Mouse (Mus musculus) cerebellum, adult 11 months (tissue): Measurements from ENCODE around the gene Cables2.
A peak's percentile ranks its signal among the peaks of the same experiment; 100 is the strongest.

Experiments
- DNase-seq: peaks from one replicate; pipeline ENCODE4 v3.0.0; 2022

Cables2 gene

DNA sequence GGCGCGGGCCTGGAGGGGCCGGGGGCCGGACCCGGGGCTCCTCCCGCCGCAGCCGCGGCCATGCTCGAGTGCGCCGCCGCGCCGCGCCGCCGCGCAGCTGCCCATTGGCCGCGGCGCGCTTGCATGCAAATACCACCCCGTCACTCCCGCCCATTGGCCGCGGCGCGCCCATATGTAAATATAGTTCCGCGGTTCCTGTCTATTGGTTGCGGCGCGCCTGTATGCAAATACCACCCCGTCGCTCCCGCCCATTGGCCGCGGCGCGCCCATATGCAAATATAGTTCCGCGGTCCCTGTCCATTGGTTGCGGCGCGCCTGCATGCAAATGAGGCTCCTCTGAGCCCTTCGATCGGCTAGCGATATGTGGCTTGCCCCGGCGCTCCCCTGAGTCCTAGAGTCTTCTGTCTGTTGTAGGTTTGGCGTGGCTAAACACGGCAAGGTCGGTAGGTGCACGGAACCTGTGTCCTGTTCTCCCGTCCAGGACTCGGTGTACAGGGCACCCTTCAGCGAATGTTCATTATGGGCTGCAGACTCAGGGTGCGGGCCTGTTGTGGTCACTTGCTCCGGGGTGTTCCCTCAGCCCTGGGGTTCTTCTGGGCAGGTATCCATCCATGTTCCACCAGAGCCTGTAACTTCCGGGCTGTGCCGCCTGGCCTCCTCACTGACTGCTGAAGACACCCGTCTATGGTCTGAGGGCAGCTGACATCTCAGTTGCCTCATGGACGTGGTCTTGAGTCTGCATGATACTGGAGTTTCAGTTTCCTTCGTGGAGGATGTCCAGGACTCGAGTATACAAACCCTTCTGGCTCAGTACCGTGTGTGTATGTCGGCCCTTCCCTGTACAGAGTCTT is at the start of gene Cables2:
Gene Cables2, minus strand, starts transcription at position 103 of the 851 bp plus-strand sequence.
- DNase-seq, result peak; percentile 89

DNA sequence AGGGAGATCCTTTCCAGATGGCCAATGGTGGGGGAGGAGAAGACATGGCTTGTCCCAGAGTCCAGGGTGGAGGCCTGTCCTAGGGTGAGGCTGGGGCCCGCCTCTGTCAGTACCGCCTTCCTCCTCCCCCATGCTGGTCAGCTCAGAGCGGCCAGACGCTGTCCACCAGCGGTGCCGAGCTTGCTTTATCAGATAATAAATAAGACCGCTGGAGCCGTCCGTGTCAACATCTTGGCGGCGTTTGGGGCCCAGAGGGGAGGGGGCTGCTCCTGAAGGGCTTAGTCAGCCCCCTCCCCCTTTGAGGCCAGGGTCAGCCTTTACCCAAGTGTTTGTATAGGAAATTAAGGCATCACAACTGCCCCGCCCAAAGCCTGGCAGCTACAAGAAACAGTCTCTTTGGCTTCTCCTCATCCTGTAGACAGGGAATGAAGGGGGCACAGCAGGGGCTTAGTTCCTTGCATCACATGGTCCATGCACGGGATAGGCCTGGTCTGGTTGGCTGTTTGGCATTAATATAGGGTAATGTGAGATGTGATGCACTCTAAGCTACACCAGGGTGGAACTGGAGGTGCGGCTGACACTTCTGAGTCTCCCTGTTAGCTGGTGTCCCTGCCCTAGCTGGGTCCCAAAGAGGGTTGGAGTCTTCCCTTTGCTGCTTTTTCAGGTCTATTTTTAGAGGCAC is 49.5 kb upstream of the Cables2 start:
- no peak for DNase-seq

DNA sequence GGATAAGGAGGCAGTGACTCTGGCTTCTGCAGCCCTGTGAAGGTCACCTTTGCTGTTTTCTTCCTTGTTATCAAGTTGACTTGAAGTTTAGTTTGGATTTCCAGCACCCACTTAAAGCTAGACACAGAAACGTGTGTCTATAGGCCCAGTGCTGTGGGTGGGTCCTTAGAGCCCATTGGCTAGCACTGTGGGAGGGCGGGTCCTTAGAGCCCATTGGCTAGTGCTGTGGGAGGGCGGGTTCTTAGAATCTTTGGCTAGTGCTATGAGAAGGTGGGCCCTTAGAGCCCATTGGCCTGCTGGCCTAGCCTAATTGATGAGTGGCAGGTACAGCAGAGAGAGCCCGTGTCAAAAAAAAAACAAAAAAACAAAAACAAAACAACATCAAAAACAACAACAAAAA is 46.9 kb upstream of the Cables2 start:
- DNase-seq, result no peak

DNA sequence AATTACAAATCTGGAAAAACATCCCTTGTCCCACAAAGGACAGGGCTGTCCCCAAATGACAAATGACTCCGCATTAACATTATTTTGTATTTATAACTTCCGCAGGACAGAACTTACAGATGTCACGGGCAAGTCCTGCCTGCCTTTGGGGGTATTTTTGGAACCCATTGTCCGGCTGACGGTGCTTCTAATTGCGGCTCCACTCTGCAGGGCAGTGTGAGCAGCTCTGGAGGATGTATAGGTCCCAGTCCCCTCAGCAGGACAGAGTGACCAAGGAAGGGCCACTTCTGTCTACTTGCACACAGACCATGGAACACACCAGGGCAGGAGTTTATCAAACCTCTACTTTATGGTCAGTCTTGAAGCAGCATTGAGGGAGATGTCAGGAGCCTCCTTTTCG is 44.3 kb upstream of the Cables2 start:
- no peak for DNase-seq

DNA sequence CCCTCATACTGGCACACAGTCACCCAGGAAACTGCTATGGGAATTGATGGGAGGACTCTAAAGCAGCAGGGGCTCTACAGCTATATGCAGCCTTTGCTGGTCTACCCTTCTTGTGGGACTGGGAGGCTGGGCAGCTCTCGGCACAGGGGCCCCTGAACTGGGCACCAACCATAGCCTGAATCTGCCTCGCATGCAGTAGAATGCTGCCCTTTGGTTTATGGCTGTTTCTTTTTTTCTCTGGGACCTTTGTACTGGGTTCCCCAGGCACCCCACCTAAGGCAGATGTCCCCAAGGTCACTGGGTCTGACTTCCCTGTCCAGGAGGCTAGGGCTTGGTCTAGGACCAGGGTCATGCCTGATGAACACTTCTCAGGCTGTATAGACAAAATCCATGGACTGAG is 41.0 kb upstream of the Cables2 start:
- DNase-seq, result no peak

DNA sequence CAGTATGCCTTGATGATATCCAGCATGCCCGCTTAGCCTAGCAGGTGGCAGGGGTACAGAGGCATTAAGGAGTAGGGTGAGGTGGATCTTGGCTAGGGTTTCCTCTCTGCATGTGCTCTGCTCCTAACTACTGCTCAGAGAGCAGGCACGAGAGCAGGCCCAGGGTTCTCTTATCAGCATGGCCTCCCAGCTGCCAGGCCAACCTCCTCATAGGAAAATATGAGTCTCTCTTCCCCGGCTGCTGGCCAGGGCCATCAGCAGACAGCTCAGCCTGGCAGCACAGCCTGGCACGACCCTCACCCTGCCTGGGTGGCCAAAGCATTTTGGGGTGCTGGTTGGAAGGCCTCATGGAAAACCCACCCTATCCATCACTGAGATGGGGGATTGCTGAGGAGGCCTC is 37.9 kb upstream of the Cables2 start:
- no peak for DNase-seq

- no peak for DNase-seq
Measured at GRCm38 (mm10) chr2:180307680-180308079, 34.4 kb upstream of the Cables2 start.

DNA sequence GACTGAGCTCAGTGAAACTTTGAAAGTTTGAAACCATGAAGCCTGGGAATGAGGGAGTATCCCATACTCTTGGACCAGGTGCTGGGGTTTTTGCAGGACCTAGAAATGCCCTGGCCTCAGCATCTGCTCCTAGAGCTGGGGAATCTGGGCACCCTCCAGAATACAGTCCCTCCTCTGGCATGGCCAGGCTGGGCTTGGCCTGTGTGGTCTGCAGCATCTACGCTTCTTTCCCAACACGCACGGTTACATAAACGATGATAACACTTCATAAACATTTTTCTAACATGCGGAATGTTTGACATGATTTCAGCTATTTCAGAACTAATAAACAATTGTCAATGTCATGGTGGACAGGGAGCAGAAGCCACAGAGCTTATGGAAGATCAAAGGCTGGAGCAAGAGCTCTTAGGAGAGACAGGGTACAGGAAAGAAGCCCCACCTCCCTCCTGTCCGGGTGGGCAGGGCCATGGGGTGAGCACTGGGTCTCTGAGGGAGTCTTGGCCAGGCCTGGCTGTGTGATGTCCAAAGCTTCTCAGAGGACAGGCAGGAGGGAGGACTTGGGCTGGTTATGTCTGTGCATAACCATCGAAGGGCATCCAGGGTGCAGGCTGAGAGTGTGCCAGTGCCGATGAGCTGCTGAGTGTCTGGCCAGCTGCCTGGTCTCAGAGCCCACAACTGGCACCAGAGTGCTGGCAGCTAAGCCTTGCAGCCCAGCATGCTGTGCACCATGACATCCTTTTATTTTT is 33.3 kb upstream of the Cables2 start:
- DNase-seq, result no peak

GRCm38 (mm10) chr2:180306009-180306408 is 32.7 kb upstream of the Cables2 start:
- no peak for DNase-seq

- no peak for DNase-seq
Measured at GRCm38 (mm10) chr2:180305490-180305889, 32.2 kb upstream of the Cables2 start.

DNA sequence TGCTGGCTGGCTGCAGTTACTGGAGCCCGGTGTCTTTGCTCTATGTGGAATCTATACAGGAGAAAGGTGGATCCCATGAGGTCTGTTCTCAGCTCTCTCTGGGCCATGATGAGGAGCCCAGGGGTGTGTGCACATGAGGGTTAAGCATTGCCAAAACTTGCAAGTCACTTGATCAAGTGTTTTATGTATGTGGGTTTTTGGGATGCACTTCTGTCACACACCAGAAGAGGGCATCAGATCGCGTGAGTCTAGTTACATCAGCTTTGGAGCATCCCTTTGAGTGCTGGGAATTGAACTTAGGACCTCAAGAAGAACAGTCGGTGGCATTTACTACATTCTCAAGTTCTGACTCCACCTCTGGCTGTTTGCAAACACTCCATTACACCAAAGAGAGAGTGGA is 31.3 kb upstream of the Cables2 start:
- no peak for DNase-seq

DNA sequence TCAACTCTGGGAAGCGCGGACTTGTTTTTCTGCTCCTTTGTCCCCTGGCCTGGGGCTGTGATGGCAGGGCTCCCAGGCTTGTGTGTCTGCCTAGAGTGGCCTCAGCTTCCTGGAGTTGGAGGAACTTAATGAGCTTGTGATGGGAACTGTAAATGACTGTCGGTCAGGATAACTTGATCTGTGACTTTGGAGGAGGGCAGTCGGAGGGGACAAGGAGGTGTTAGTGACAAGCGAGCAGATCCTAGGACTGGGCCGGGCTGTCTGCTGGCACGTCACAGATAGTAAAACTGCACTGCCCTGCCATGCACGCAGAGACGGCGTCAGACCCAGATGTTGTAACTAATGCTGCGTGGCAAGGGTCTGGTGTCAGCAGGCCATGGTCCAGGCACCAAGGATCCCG is 30.2 kb upstream of the Cables2 start:
- no peak for DNase-seq

DNA sequence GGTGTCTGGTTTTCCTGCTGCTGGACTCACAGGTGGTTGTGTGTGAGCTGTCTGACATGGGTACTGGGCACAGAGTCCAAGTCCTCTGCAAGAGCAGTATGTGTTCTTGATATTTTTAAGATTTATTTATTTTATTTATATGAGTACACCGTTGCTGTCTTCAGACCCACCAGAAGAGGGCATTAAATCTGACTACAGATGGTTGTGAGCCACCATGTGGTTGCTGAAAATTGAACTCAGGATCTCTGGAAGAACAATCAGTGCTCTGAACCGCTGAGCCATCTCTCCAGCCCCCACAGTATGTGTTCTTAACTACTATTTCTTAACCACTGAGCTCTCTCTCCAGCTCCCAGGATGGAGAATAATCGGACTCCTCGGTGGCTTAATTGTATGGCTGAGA is 28.9 kb upstream of the Cables2 start:
- no peak for DNase-seq

DNA sequence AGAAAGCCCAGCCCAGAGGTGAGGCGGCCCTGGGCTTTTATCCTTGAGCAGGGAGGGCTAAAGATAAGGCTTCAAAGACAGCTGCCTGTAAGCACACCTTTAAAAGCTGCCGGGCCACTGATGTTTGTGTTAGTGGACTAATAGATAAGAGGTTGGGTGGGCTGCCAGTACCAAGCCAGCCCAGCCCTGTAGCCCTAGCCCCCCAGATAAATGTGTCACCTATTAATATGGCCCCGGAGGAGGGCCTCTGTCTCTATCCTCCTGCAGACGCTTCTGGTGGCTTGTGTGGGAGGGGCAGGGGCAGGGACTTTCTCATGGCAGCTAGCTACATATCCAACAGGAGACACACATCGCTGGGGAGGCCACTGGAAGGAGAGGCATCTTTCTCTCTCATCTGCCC is 27.5 kb upstream of the Cables2 start:
- no peak for DNase-seq

DNA sequence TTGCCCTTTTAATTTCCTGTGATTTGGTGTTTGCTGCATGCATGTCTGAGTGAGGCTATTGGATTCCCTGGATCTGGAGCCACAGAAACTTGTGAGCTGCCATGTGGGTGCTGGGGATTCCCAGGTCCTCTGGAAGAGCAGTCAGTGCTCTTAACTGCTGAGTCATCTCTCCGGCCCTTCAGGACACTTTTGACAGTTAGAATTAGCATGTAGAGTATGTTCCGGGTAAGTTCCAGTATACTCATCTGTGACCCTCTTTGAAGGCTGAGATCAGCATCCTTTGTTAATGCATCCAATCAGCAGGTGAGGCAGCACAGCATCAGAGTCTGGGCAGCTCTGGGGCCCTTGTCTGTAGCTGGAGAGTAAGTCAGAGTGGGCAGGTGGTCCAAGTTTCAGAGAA is 27.0 kb upstream of the Cables2 start:
- no peak for DNase-seq

GRCm38 (mm10) chr2:180292906-180293305 is 19.6 kb upstream of the Cables2 start:
- DNase-seq, result no peak

GRCm38 (mm10) chr2:180292026-180292425 is 18.7 kb upstream of the Cables2 start:
- DNase-seq, result no peak

DNA sequence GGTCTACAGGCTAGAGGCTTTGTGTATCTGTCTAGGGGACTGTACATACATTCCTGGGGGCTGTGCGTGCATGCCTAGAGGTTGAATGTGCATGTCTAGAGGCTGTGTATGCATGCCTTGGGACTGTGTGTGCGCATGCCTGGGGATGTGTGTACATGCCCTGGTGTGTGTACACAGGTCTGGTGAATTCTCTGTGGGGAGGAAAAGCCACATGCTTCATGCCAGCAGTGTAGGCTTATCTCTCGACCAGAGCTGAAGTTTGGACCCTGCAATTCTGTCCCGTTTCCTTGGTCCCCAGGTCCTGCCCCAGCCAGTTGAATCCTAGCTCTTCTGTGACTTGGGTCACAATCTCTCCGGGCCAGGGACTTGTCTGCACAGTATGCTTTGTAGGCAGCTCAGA is 18.3 kb upstream of the Cables2 start:
- no peak for DNase-seq

- DNase-seq, result no peak
Measured at GRCm38 (mm10) chr2:180290503-180290902, 17.2 kb upstream of the Cables2 start.

GRCm38 (mm10) chr2:180289440-180290108 is 16.3 kb upstream of the Cables2 start, which contains the start of gene Rbbp8nl:
Gene Rbbp8nl, minus strand, starts transcription at chr2:180289879.
- DNase-seq, result no peak

DNA sequence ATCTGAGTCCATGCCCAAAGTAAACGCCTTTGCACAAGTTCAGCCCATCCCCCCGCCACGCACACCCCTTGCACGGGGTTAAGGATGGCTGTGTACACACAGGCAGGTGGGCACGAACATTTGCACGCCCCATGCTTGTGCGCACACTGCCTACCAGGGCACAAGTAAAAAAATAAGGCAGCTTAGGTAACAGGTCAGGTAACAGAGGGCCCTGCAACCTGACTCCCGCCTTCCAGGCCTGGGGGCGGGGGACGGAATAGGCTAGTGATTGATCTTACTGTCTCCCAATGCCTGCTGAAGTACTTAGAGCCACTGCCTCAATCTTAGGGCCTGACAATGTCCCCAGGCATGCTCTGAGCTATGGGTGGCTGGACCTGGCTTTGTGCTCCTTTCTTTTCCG is 15.7 kb upstream of the Cables2 start:
- no peak for DNase-seq

DNA sequence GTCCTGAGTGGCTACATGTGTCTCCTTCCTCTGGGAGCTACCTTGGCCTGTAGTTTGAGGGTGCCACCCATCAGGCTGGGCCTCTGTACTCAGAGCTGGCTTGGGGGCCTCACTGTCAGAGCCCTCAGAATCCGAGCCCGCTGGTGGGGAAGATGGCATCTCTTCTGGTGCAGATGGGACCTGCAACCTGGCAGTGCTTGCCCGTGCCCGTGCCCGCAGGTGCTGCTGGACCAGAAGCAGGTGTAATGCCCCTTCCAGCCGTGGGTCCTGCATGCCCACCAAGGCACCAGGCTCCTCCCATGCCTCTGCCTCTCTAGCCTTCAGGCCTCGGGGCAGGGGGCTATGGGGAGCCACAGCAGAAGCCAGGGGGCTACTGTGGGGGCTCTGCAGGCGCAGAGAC is 6.0 kb upstream of the Cables2 start:
- DNase-seq, result no peak

GRCm38 (mm10) chr2:180277773-180278320 is 4.6 kb upstream of the Cables2 start:
- no peak for DNase-seq
